Mouse (Mus musculus): ENCODE results near the gene Mtr.

The Mtr gene

DNA sequence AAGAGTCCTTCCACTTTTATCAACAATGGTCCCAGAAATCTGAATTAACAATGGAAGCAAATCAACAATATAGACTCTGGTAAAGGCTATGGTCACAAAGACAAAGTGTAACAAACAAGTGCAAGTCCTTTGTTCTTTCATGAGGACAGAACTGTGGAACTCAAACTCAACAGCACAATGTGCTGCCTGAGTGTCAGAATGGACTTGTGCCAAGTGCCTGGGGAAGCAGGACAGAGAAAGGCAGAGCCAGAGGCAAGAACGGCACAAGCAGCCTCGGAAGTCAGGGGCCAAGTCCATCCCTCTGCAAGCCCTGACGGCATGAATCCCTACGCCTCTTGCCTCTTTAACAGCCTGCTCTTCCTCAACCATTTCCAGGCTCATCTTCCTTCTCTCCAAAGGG lies 13.9 kb downstream of the Mtr start:
- ATAC-seq (ENCODE audit: low TSS enrichment): peak; percentile 38; the same call in 1 of the 2 replicates

DNA sequence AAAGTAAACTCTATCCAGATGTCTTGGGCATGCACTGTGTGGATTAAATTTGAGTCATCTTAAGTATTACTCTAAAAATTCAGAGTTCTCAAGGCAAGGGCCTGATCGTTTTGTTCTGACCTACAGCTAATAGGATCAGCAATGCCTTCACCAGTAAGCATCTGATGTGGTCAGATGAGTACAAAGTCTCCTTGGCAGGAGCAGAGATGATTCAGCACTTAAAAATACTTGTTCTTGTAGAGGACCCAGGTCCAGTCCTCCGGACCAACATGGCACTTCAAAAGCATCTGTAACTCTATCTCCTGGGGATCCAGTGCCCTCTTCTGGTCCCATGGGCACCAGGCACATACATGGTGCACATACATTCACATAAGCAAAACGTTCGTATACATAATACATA lies 25.8 kb downstream of the Mtr start:
- no peak for ATAC-seq (ENCODE audit: low TSS enrichment)

DNA sequence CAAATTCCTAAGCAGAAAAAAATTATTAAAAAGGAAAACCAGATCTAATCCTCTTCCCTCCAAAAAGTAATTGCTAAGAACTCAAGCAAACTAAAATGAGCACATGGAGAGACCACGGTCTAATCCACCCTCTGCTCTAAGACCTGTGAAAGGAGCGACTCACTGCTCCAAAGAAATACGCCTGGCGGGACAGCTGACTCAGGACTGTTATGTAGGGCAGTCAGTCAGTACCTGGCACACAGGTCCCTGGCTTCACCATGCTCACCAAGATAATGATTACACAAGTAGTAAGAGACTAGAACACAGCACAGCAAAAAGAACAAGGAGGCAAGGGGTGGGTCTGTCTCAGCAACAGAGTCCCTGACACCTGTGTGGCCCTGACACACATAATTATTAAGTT lies 29.7 kb downstream of the Mtr start:
- ATAC-seq (ENCODE audit: low TSS enrichment): no peak

DNA sequence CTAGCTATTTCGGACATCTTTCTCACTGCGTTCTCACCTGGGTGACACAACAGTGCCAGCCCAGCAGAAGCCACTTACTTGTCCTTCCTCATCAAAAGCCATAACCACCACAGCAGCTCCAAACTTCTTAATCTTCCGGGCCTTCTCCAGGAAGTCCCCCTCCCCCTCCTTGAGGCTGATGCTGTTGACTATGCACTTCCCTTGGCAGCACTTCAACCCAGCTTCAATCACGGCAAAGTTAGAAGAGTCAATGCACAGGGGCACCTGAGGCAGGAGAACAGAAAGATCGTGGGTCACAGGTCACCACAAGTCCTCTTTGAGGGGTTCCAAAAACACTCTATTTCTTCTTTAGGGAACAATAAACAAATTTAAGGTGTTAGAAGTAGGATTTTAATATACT lies 30.3 kb downstream of the Mtr start:
- no peak for ATAC-seq (ENCODE audit: low TSS enrichment)

DNA sequence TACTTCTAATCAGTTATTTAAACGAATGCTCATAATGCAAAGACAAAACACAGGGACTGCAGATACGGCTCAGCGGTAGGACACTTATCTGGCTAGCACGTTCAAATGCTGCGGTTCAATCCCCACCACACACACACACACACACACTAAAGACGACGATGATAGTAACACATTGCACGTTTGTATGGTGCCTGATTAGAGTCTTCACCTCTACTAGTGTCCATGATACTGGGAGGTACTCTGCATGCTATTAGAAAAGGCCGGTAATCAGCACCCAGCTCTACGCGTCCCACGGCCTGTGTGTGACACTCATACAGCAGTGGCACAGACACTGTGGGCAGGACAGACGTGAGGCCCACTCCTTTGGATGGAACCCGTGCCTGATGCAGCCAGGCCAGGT lies 39.3 kb downstream of the Mtr start:
- ATAC-seq (ENCODE audit: low TSS enrichment): no peak

DNA sequence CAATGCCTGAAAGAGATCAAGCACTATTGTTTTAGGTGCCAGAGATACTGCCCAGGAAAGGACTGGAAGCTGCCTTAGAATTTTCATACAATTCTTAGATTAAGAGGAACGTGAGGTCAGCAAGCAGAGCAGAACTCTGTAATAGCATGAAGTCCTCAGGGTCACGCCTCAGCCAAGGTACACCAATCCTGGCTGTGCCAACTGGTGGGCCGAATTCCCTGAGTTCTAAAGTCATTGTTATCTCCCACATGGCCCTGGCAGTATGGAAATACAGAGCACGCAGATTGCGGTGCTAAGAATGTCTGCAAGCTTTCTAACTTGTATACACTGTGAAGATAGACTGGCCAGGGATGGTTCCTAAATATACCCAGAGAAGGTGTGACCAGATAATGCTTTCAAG lies 43.0 kb downstream of the Mtr start:
- ATAC-seq (ENCODE audit: low TSS enrichment): peak; percentile 74

DNA sequence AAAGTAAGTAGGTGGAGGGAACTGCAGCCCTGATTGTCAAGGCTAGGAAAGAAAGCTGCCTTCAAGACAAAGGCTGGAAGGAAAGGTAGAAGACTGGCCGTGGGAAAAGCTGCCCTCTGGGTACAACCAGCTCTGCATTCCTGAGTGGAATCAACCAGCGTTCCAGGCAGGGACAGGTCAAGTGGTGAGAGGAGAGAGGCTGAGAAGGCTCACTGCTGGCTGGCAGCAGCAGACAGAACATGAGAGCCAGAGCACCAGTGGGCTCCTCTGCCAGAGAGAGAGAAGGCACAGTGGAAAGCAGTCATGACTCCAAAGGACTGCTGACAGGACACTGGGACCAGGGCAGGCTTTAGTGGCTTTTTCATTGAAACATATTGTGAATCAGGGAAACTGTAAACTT lies 46.9 kb downstream of the Mtr start:
- ATAC-seq (ENCODE audit: low TSS enrichment): no peak

DNA sequence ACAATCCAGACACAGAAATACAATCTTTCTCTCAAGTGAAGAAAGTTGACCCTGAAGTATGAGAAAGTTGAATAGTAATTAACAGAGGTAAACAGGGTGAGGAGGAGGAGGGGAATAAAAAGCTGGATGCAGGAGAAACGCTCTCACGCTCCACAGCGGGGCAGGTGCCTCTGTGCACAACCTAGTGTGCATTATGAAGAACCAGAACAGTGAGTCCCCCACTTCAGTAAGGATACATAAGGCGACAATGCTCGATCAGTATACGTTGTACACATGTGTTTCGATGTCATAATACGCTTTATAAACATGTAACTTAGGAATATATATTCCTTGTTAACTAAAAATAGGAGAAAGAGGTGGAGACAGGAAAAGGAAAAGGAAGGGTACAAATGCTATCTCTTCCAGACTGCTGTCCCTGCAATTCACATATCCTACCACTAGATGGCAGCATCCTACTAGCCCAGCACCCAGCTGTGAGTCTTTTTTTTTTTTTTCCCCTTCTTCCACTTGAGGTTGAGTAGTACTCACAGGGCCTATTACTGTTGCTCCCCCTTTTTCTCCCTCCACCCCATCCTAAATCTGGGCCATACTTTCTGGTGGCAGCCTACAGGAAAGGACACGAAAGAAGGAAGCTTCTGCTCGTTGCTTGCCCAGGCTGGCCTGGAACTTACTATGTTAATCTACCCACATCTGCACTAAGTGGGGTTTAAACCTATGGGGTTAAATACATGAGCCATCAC lies 47.7 kb downstream of the Mtr start:
- peak; percentile 67 for ATAC-seq (ENCODE audit: low TSS enrichment)

DNA sequence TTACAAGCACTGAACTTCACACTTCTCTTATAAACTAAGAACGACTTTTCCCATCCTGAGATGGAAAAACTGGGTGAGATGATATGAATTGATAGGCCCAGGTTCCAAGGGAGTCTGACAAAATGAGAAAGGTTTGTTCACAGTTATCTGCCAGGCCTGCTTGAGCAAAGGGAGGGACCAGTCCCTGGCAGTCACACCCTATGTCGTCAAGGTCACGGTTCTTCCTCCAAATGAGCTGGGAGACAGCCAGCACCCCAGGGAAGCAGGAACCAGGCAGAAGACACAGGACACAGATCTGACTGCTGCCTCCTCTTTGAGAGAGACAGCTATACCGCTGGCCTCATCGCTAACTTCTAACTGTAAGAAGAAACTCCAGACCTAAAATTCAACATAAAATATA lies 57.5 kb downstream of the Mtr start:
- ATAC-seq (ENCODE audit: low TSS enrichment): no peak

DNA sequence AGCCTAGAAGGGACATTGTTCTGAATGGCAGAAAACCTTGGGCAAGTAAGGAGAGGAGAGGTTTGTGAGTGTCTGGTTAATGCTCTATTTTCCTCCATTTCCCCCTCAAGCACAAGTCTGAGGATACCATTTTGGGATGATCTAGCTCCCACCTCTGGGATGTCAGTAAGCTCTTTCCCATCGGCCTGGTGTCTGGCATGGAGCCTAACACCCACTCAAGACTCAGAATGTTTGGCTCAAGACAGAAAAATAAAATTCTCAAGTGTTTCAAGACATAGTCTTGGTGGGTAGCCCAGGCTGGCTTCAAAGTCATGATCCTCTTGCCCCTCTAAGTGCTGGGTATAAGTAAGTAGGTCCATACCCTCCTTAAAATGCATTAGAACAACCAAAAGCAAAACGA lies 59.4 kb downstream of the Mtr start:
- no peak for ATAC-seq (ENCODE audit: low TSS enrichment)

DNA sequence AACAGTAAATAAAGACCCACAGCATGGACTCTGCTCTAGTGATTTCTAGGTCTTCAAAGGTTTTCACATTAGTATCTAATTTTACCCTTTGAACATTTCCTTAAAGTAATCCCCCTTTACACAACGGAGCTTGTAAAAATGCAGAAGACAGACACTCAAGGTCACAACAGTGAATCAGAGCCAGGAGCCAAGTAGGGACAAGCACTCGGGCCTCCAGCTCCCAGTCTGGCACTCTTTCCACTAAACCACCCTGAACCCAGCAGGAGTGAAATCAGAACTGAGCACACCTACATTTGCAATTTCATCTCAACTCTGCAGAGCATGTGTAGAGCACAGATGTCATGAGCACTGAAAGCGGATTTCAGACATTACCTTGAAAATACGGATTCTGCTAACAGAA lies 61.1 kb downstream of the Mtr start:
- ATAC-seq (ENCODE audit: low TSS enrichment): no peak

DNA sequence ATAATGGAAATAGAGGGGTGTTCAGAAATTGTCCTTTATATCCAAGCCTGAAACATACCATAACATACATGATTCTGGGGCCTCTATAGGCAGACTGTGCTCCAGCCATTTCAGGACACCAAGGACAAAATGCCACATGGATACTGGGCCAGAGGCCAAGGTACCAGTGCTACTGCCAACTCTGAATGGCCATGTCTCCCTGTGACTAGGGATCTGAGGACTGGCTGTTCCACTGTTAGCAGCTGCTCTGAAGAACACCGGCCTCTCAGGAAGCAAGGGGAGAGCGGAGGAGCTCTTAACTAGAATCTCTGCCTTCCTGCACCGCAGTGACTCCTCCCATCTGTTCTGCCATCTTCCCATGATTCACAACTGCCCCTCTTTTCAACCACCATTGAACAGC lies 61.9 kb downstream of the Mtr start:
- ATAC-seq (ENCODE audit: low TSS enrichment): no peak

DNA sequence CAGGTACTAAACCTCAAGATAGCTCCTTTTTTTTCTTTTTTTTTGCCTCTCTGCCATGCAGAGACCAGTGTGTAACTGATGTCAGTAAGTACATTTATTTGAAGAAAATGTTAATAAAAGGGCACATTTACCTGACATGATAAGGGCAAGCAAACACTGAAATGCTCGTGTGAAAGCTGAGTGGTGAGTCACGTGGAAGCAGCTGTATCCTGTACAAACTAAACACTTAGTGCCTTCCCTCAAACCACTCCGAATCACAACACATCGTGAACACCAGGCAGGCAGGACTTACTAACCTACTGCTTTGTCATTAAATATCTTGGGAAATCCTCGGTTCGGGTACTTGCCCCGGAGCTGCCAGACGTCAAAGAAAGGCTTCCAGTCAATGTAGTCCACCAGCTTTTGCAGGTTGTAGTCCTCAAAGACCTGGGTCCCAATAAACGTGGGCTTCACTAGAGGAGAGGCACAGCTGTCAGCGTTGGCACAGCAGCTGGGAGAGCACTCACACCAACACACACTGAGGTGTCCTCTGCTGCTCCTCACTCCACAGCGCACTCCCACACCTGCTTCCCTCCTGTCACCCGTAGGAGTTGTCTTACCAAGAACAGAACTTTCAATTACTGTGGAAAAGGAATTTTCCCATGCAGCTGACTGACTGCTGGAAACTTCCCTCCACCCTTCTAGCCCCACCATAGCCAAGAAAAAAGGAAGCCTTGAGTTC lies 62.8 kb downstream of the Mtr start:
- peak; percentile 72 for ATAC-seq (ENCODE audit: low TSS enrichment)

DNA sequence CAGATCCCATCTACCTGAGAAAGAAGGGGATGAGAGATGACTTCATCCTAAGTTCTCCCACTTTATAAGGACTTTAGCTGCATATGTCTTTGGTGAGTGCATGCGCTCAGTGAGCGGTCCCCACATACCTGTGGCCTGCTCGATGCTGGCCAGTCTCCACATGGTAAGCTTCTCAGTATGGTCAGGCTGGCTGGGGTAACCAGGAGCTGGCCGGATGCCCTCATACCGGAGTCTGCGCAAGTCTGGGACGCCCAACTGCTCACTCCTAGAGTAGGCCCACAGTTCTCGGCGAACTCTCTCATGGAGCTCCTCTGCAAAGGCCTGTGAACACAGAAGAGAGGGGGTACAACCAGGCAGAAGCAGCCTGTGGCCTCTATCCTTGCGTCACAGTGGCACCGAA lies 68.7 kb downstream of the Mtr start:
- no peak for ATAC-seq (ENCODE audit: low TSS enrichment)

DNA sequence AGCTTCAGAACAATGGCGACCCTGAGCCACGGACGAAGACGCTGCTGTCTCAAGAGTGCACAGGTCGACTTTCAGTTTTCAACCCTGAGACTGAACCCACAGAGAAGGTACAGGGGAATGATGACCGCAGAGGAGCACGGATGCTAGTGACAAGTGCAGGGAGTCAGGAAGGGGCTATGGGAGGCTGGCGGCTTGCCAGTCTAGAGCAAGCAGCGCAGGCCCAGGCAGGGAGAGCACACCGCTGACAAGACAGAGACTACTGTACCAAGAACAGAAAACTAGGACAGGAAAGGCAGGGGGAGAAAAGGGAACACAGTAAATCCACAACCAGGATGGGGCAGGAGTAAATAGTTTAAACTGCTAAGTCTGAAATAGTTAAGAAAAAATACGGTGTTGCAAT lies 69.1 kb downstream of the Mtr start:
- ATAC-seq (ENCODE audit: low TSS enrichment): no peak

DNA sequence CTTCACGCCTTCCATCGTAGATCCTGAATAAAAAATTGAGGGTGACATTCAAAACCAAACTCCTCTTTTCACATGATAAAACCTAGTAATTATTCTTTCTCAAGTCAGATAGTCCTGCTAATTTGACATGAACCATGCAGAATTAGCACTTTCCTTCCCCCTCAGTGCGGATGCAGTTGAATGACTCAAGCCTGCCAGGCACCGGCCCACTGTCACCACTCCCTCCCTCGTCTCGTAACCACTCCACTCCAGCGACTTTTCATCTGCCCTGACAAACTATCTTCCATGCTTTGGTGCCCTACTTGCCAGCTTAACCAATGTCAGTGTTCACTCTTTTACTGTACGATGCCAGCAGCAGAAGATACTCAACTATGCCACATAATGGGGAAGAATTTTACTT lies 78.4 kb downstream of the Mtr start:
- peak; percentile 75 for ATAC-seq (ENCODE audit: low TSS enrichment)

DNA sequence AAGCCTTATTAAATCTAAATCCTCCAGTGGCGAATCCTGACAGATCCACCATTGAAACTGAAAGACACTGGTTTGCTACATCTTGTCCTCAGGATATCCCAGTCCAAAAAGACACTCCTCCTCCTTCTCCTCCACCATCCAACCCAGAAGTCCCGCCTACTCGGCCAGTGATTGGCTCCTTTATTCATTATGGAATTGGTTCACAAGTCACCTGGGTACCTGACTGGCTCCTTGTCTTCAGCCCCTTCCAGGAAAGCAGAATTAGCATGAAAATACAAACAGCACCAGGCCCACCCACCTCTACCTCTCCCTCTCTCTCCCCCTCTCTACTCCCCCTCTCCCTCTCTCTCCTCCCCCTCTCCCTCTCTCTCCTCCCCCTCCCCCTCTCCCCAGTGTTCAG lies 81.2 kb downstream of the Mtr start:
- ATAC-seq (ENCODE audit: low TSS enrichment): no peak

DNA sequence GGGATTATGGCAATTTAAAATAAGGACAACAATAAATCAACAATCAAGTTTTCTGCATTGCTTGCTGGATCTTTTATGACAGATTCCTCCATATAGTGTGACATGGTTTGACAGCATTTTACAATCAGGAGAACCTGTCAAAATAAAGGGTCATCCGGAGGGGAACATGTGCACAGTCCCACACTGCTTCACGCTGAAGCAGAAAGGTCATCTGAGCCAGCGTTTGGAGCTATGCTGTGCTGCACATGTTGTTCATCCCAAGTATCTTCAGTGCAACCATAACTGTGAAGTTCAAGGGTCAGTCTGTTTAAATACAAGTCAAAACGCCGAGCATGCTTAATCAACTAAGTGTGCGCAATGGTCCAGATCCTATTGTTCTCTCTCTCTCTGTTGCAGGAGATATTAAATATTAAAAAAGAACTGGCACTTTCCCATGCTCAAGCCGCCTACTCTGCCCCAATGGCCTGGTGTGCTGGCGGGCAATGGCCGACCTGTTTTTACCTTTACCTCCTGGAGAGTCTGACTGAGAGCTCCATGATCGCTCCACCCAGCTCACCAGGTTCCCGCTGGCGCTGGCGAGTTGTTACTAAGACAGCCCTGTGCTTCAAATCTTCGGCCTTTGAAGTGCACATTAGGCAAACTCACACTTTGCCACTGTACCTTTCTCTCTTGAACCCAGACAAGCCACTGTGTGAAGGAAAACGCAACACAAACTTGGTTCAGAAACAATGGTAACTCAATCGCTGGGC lies 81.8 kb downstream of the Mtr start:
- no peak for ATAC-seq (ENCODE audit: low TSS enrichment)

DNA sequence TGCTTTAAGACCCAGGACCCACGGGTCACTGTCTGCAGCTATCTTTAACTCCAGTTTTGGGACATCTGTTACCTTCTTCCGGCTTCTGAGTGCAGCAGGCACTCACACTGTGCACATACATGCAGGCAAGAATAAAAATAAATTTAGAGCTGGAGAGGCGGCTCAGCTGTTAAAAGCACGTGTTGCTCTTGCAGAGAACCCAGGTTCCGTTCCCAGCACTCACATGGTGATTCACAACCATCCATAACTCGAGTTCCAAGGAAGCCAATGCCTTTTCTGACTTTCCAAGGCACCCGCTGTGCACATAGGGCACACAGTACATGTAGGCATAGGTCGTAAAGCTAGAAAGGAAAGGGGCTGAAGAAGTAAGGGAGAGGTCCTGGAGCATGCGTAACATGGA lies 90.6 kb downstream of the Mtr start:
- ATAC-seq (ENCODE audit: low TSS enrichment): no peak

DNA sequence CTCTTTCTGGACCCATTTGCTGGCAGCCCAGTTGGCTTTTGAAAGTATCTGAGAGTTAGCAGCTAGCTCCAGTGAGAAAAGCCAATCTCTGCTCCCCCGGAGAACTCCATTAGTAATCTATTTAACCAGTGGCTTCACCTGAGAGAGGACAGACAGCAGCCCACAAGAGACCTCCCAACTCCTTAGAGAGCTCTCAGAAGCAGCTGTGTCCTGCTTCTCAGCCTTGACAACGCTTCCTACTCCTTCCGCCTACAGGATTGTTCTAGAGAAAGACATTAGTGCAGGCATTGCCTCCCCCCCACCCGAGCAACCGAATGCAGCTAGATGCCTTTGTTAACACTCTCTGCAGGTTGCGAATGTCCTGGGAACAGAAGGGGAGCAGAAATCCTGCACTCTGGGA lies 91.5 kb downstream of the Mtr start:
- ATAC-seq (ENCODE audit: low TSS enrichment): peak; percentile 88

DNA sequence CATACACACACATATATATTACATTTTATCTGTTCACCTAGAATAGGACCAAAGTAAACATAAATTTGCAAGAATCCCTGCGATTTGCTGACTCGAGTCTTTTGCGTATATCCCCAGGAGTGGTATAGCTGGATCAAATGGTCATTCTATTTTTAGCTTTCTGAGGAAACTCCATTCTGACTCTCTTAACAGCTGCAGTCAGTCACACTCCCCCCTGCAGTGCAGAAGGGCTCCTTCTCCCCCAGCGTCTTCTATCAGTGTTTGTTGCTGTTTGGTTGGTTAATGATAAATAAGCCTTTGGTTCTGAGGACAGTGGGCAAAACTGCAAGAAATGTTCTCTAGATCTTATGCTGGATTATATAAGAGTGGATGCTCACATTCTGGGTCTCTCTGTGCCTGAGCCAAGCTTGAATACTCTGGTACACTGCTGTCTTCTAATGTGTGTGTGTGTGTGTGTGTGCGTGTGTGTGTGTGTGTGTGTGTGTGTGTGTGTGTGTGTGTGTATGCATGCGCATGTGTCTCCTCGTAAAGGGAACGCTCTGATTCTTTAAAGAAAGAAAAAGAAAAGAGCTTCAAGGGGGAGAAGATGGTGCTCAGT lies 92.4 kb downstream of the Mtr start:
- ATAC-seq (ENCODE audit: low TSS enrichment): peak; percentile 56

DNA sequence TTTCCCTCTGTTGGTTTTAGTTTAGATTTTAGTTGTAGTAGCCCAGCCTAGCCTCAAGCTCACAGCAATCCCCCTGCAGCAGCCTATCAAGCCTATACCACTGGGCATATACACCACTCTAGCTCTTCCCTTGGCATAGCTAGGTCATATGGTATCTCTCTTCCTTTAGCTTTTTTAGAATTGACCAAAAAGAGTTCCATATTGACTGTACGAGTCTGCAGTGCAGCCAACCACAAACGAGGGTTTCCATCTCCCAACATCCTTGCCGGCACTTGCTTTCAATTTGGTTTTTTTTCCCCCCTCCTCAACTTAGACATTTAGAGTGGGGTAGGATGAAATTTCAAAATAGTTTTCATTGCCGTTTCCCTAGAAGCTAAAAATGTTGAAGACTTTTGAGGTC lies 95.5 kb downstream of the Mtr start:
- no peak for ATAC-seq (ENCODE audit: low TSS enrichment)

DNA sequence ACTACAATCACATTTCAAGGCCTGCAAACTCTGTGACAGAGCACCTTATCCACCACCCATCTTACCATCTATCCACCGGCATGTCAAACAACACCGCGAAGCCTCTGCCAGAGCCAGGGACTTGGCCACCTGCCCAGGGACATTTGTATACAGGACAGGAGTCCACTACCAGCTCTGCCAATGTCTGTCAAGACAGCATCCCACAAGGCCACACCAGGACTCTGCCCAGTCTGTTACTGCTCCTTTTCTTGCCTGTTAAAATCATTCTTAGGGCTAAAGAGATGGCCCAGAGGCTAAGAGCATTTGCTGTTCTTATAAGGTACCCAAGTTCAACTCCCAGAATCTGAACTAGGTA lies 97.8 kb downstream of the Mtr start:
- no peak for ATAC-seq (ENCODE audit: low TSS enrichment)

Data from frontal cortex, adult (tissue).